Comparison of ENCODE assay signal across 25 mouse cellular contexts in the genomic region with DNA sequence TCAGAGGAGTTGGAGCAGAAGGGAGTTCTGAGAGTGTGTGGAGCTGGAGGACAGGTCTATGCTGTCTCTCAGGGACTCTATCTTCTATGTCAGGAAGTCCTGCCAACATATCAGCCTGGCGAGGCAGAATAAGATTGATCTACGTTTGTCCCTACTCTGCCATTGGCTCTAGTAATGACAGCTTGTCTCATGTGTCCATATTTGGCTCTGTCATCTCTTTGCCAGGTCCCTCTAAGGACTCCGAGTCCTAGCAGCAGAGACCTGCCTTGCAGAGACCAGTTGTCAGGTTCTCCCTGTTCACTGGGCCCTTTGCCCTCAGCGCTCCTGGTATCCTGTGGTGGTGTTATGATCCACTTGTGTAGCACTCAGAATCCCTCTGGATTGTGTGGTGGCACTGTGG. TPM values are rescaled to one million over a fixed set of nuclear protein-coding genes. Genes with fewer than 3 reads are reported as not detected.
A peak's percentile ranks its signal among the peaks of the same experiment; 100 is the strongest.
DNase-seq lines count a peak whose midpoint lies in the region; ATAC-seq and TF ChIP-seq lines count a peak whose summit lies in the region.
"Had no signal": no experiment of that assay in that cellular context is flagged by ENCODE, and none has a peak within 500 bp of the region (broad histone marks: within the 10 kb centered on the region; RNA-seq: fewer than 3 reads in every experiment).

No protein-coding gene starts in this region.

- intact Hi-C loops in heart, postnatal 25 days (cut with DNase I) = no loop called here

- H3K9ac ChIP-seq in heart, postnatal 0 days (replicated peaks; ENCODE audit: low read depth, low read length) = no peak overlapping the region
- no peak overlapping the region for H3K9ac ChIP-seq in heart, embryonic 12.5 days
- H3K9ac ChIP-seq: forebrain, embryonic 13.5 days; hindbrain, embryonic 13.5 days; intestine, embryonic 15.5 days; kidney, embryonic 15.5 days had no signal

- TF ChIP-seq POLR2A in cerebellum, adult 2 months (IDR thresholded peaks at IDR 0.05; ENCODE audit: borderline replicate concordance, insufficient read depth, low read length) = no peak

- no peak overlapping the region for H3K27ac ChIP-seq in cerebellum, adult 2 months (ENCODE audit: insufficient read depth, low read length)
- no peak overlapping the region for H3K27ac ChIP-seq in heart, postnatal 0 days (ENCODE audit: low read depth)
- no peak overlapping the region for H3K27ac ChIP-seq in heart, embryonic 12.5 days (ENCODE audit: poor library complexity, severe bottlenecking)
- H3K27ac ChIP-seq: forebrain, embryonic 10.5 days; forebrain, embryonic 13.5 days; heart, embryonic 10.5 days; hindbrain, embryonic 10.5 days; hindbrain, embryonic 13.5 days; intestine, embryonic 15.5 days; kidney, embryonic 15.5 days had no signal

- no peaks in the 10 kb centered on the region for H3K36me3 ChIP-seq in heart, postnatal 0 days (replicated peaks; ENCODE audit: control insufficient read depth, insufficient read depth, low read length)
- no peaks in the 10 kb centered on the region for H3K36me3 ChIP-seq in heart, embryonic 12.5 days
- H3K36me3 ChIP-seq: forebrain, embryonic 10.5 days; heart, embryonic 10.5 days; hindbrain, embryonic 10.5 days; hindbrain, embryonic 13.5 days; intestine, embryonic 15.5 days; kidney, embryonic 15.5 days had no signal

- H3K4me3 ChIP-seq in cerebellum, adult 2 months (replicated peaks; ENCODE audit: insufficient read depth, low read depth, low read length) = no peak overlapping the region
- no peak overlapping the region for H3K4me3 ChIP-seq in heart, postnatal 0 days (ENCODE audit: low read depth, low read length)
- no peak overlapping the region for H3K4me3 ChIP-seq in heart, embryonic 12.5 days
- H3K4me3 ChIP-seq: forebrain, embryonic 10.5 days; forebrain, embryonic 13.5 days; heart, embryonic 10.5 days; hindbrain, embryonic 10.5 days; hindbrain, embryonic 13.5 days; intestine, embryonic 15.5 days; kidney, embryonic 15.5 days had no signal

- TF ChIP-seq CTCF in cerebellum, adult 2 months (IDR thresholded peaks at IDR 0.05; ENCODE audit: borderline replicate concordance, insufficient read depth, low read depth, low read length) = no peak
- no peak for TF ChIP-seq CTCF in heart, postnatal 0 days (IDR thresholded peaks at IDR 0.05; ENCODE audit: low read depth)

- TF ChIP-seq EP300 in heart, postnatal 0 days (IDR thresholded peaks at IDR 0.05; ENCODE audit: low read depth) = no peak

- 58% methylated on average over 4 of the region's 4 CpGs for WGBS in cerebellum, adult 2 months
- WGBS in heart, postnatal 0 days = 40% methylated on average over 4 of the region's 4 CpGs
- 60% methylated on average over 4 of the region's 4 CpGs for WGBS in heart, embryonic 12.5 days

- no peaks in the 10 kb centered on the region for H3K27me3 ChIP-seq in cerebellum, adult 2 months (ENCODE audit: control insufficient read depth, insufficient read depth, low read length)
- H3K27me3 ChIP-seq in heart, postnatal 0 days (ENCODE audit: control insufficient read depth, insufficient read depth, low read length) = no peaks in the 10 kb centered on the region
- H3K27me3 ChIP-seq in heart, embryonic 12.5 days (replicated peaks) = 0 out of 2 replicates have a peak, but pooled peaks cover 3% of the 10 kb centered on the region
- H3K27me3 ChIP-seq: forebrain, embryonic 13.5 days; hindbrain, embryonic 13.5 days; intestine, embryonic 15.5 days; kidney, embryonic 15.5 days had no signal

- ATAC-seq in heart, postnatal 0 days (ENCODE audit: insufficient read depth, low read depth) = 0 out of 2 replicates have a peak, but pooled peaks have one; percentile 39
- no peak for ATAC-seq in heart, embryonic 12.5 days (ENCODE audit: insufficient number of reproducible peaks, low FRiP score)
- ATAC-seq: activated CD4-positive, CD25-positive, alpha-beta regulatory T cell, adult 4 months; forebrain, embryonic 13.5 days; forebrain, embryonic 16.5 days; hindbrain, embryonic 16.5 days; intestine, embryonic 15.5 days had no signal

- no peaks in the 10 kb centered on the region for H3K4me1 ChIP-seq in cerebellum, adult 2 months (ENCODE audit: control insufficient read depth, insufficient read depth, low read length)
- no peaks in the 10 kb centered on the region for H3K4me1 ChIP-seq in heart, postnatal 0 days (ENCODE audit: control insufficient read depth, insufficient read depth)
- peaks cover 6% of the 10 kb centered on the region; the same call in 1 of the 2 replicates for H3K4me1 ChIP-seq in heart, embryonic 12.5 days (replicated peaks)
- H3K4me1 ChIP-seq: forebrain, embryonic 13.5 days; hindbrain, embryonic 10.5 days; hindbrain, embryonic 13.5 days; intestine, embryonic 15.5 days; kidney, embryonic 15.5 days had no signal

- peak; percentile 5 for DNase-seq in cerebellum, adult 11-12 months
- no peak for DNase-seq in cerebellum, adult 2 months
- peak; percentile 36 for DNase-seq in gastrocnemius, adult 18-20 months (ENCODE audit: low spot score)
- DNase-seq in gastrocnemius, postnatal 10 days = no peak
- peak; percentile 91 for DNase-seq in heart, adult 11 months
- no peak for DNase-seq in heart, postnatal 25 days (ENCODE audit: low spot score)
- no peak for DNase-seq in heart, postnatal 0 days (ENCODE audit: low spot score)
- DNase-seq: adrenal gland, adult 8-10 months; adrenal gland, postnatal 25 days; cerebellum, adult 9-10 months; embryo, embryonic 11 days; kidney, adult 11 months; kidney, adult 8-10 months had no signal

- no peak overlapping the region for H3K4me2 ChIP-seq in heart, postnatal 0 days (ENCODE audit: low read depth, low read length)
- no peak overlapping the region for H3K4me2 ChIP-seq in heart, embryonic 12.5 days
- H3K4me2 ChIP-seq: forebrain, embryonic 13.5 days; hindbrain, embryonic 13.5 days; intestine, embryonic 15.5 days; kidney, embryonic 15.5 days had no signal

- H3K9me3 ChIP-seq in heart, postnatal 0 days (replicated peaks; ENCODE audit: control insufficient read depth, low read length) = peaks cover 3% of the 10 kb centered on the region; the same call in 1 of the 2 replicates
- H3K9me3 ChIP-seq in heart, embryonic 12.5 days (replicated peaks) = no peaks in the 10 kb centered on the region
- H3K9me3 ChIP-seq: forebrain, embryonic 10.5 days; forebrain, embryonic 13.5 days; heart, embryonic 10.5 days; hindbrain, embryonic 10.5 days; intestine, embryonic 15.5 days; kidney, embryonic 15.5 days had no signal

RNA-seq across cellular contexts. Expression of a gene that starts 21.4 kb away (rescaled TPM):
- 0.15 and 0.17 TPM in 2 replicates for polyA plus RNA-seq in cerebellum, adult 2 months (2012; rRNA removed)
- 1 to 10 TPM in 1 of 2 experiments, under 1 TPM in 1; 0.91 to 1.7 TPM for total RNA-seq in gastrocnemius, adult 18-20 months (2021)
- total RNA-seq in gastrocnemius, postnatal 10 days (2021) = 1 to 10 TPM; 3.0 to 4.0 TPM
- total RNA-seq in heart, postnatal 25 days (2021) = 1 to 10 TPM; 1.2 to 1.9 TPM
- total RNA-seq in heart, postnatal 0 days (2014; rRNA removed; ENCODE audit: low replicate concordance) = 0.54 and 8.5 TPM in 2 replicates
- 1.7 and 2.2 TPM in 2 replicates for polyA plus RNA-seq in heart, postnatal 0 days (2015; fragmentation: Nextera tagmentation; extraction: Ambion mirVana)
- polyA plus RNA-seq in heart, embryonic 12.5 days (2016; fragmentation: Nextera tagmentation; extraction: Ambion mirVana) = 2.6 and 3.0 TPM in 2 replicates
- total RNA-seq: granulocyte monocyte progenitor cell, adult 5-6 weeks had no signal
- polyA plus RNA-seq: activated CD4-positive, CD25-positive, alpha-beta regulatory T cell, adult 4 months had no signal

Comparison
In these comparisons a context has a peak if more than half of its experiments do, and no peak if none do; other contexts are left out.
1. DNase-seq: peak in cerebellum, adult 11-12 months (single experiment), gastrocnemius, adult 18-20 months (single experiment) and heart, adult 11 months (single experiment); none in cerebellum, adult 2 months (0 of 2), gastrocnemius, postnatal 10 days (single experiment), heart, postnatal 25 days (single experiment) and heart, postnatal 0 days (single experiment).